In genomic region chr9:65725291-65725622, GRCm38 (mm10) we compare ENCODE assay signal across 11 mouse cellular contexts. TPM values are rescaled to one million over a fixed set of nuclear protein-coding genes. Genes with fewer than 3 reads are reported as not detected.
DNase-seq lines count a peak whose midpoint lies in the region; ATAC-seq lines count a peak whose summit lies in the region.
"Had no signal": no experiment of that assay in that cellular context is flagged by ENCODE, and none has a peak within 500 bp of the region (broad histone marks: within the 10 kb centered on the region; RNA-seq: fewer than 3 reads in every experiment).

No protein-coding gene starts in this region.

- H3K9ac ChIP-seq in heart, embryonic 13.5 days = no peak overlapping the region
- peak overlapping the region; percentile 39; the same call in 1 of the 2 replicates for H3K9ac ChIP-seq in forebrain, embryonic 11.5 days (ENCODE audit: low read length)
- 0 out of 2 replicates have a peak overlapping the region, but pooled peaks have one; percentile 9 for H3K9ac ChIP-seq in hindbrain, embryonic 13.5 days
- no peak overlapping the region for H3K9ac ChIP-seq in midbrain, embryonic 16.5 days (ENCODE audit: low read depth, low read length)
- H3K9ac ChIP-seq: liver, embryonic 13.5 days had no signal

- peak overlapping the region; percentile 90 for H3K27ac ChIP-seq in heart, embryonic 13.5 days (replicated peaks)
- peak overlapping the region; percentile 67; the same call in 1 of the 2 replicates for H3K27ac ChIP-seq in forebrain, embryonic 11.5 days (ENCODE audit: low read depth, low read length)
- peak overlapping the region; percentile 87 for H3K27ac ChIP-seq in hindbrain, embryonic 13.5 days
- H3K27ac ChIP-seq in midbrain, embryonic 16.5 days (ENCODE audit: low read length) = peak overlapping the region; percentile 79
- H3K27ac ChIP-seq: liver, embryonic 13.5 days had no signal

- no peaks in the 10 kb centered on the region for H3K9me3 ChIP-seq in heart, embryonic 13.5 days
- no peaks in the 10 kb centered on the region for H3K9me3 ChIP-seq in forebrain, embryonic 11.5 days (ENCODE audit: control insufficient read depth, low read length)
- H3K9me3 ChIP-seq in hindbrain, embryonic 13.5 days = no peaks in the 10 kb centered on the region
- no peaks in the 10 kb centered on the region for H3K9me3 ChIP-seq in midbrain, embryonic 16.5 days (replicated peaks; ENCODE audit: control insufficient read depth, low read length, poor library complexity, severe bottlenecking)
- H3K9me3 ChIP-seq: liver, embryonic 13.5 days had no signal

- peak overlapping the region; percentile 34 for H3K4me2 ChIP-seq in heart, embryonic 13.5 days
- H3K4me2 ChIP-seq in forebrain, embryonic 11.5 days (ENCODE audit: low read depth, low read length, severe bottlenecking) = no peak overlapping the region; the same call in 1 of the 2 replicates
- no peak overlapping the region for H3K4me2 ChIP-seq in hindbrain, embryonic 13.5 days
- no peak overlapping the region for H3K4me2 ChIP-seq in midbrain, embryonic 16.5 days (ENCODE audit: low read length)
- H3K4me2 ChIP-seq: liver, embryonic 13.5 days had no signal

- no peaks in the 10 kb centered on the region for H3K27me3 ChIP-seq in heart, embryonic 13.5 days (replicated peaks)
- H3K27me3 ChIP-seq in forebrain, embryonic 11.5 days (ENCODE audit: control insufficient read depth, insufficient read depth, low read length) = no peaks in the 10 kb centered on the region
- no peaks in the 10 kb centered on the region for H3K27me3 ChIP-seq in hindbrain, embryonic 13.5 days
- no peaks in the 10 kb centered on the region for H3K27me3 ChIP-seq in midbrain, embryonic 16.5 days (ENCODE audit: control insufficient read depth, insufficient read depth, low read depth, low read length)
- H3K27me3 ChIP-seq: CH12.LX; liver, embryonic 13.5 days had no signal

- no peak overlapping the region for H3K4me3 ChIP-seq in heart, embryonic 13.5 days
- H3K4me3 ChIP-seq in forebrain, embryonic 11.5 days (ENCODE audit: low read depth, low read length) = no peak overlapping the region
- H3K4me3 ChIP-seq in hindbrain, embryonic 13.5 days = no peak overlapping the region
- no peak overlapping the region for H3K4me3 ChIP-seq in midbrain, embryonic 16.5 days (ENCODE audit: low read depth, low read length)
- H3K4me3 ChIP-seq: liver, embryonic 13.5 days had no signal

- H3K4me1 ChIP-seq in heart, embryonic 13.5 days = peaks cover 57% of the 10 kb centered on the region
- peaks cover 12% of the 10 kb centered on the region for H3K4me1 ChIP-seq in forebrain, embryonic 11.5 days (replicated peaks; ENCODE audit: control insufficient read depth, insufficient read depth, low read length)
- peaks cover 55% of the 10 kb centered on the region for H3K4me1 ChIP-seq in hindbrain, embryonic 13.5 days (replicated peaks)
- H3K4me1 ChIP-seq in midbrain, embryonic 16.5 days (ENCODE audit: control insufficient read depth, insufficient read depth, low read length) = peaks cover 45% of the 10 kb centered on the region

- DNase-seq in heart, adult 9 months (ENCODE audit: low spot score in 2 of 2) = no peak
- no peak for DNase-seq in forebrain, embryonic 11.5 days (ENCODE audit: low spot score)
- no peak for DNase-seq in layer of hippocampus, adult 9-10 months (ENCODE audit: low spot score)
- no peak for DNase-seq in Muller cell, postnatal 12 days (ENCODE audit: inconsistent ontology term)
- no peak for DNase-seq in c-Kit-positive CD71-positive TER-119-positive erythroid progenitor cells, embryonic 14.5 days (ENCODE audit: low spot score)
- DNase-seq: liver, embryonic 13.5 days; thymus, adult 18-20 months had no signal

- 15% methylated on average over 4 of the region's 4 CpGs for WGBS in heart, embryonic 13.5 days
- WGBS in forebrain, embryonic 11.5 days = 35% methylated on average over 4 of the region's 4 CpGs
- WGBS in hindbrain, embryonic 13.5 days = 52% methylated on average over 4 of the region's 4 CpGs
- WGBS in midbrain, embryonic 16.5 days = 22% methylated on average over 4 of the region's 4 CpGs

- H3K36me3 ChIP-seq in heart, embryonic 13.5 days = peaks cover 11% of the 10 kb centered on the region
- peaks cover 3% of the 10 kb centered on the region; the same call in 1 of the 2 replicates for H3K36me3 ChIP-seq in forebrain, embryonic 11.5 days (ENCODE audit: control insufficient read depth, insufficient read depth, low read length)
- H3K36me3 ChIP-seq in hindbrain, embryonic 13.5 days = peaks cover 5% of the 10 kb centered on the region; the same call in 1 of the 2 replicates
- no peaks in the 10 kb centered on the region for H3K36me3 ChIP-seq in midbrain, embryonic 16.5 days (ENCODE audit: control insufficient read depth, insufficient read depth, low read length)
- H3K36me3 ChIP-seq: liver, embryonic 13.5 days had no signal

- ATAC-seq in heart, embryonic 13.5 days (ENCODE audit: extremely low read depth, insufficient number of reproducible peaks, low FRiP score, low TSS enrichment) = no peak
- ATAC-seq in forebrain, embryonic 11.5 days (replicated peaks; ENCODE audit: low FRiP score) = no peak
- 0 out of 2 replicates have a peak, but pooled peaks have one; percentile 36 for ATAC-seq in hindbrain, embryonic 13.5 days (ENCODE audit: low FRiP score)
- 0 out of 2 replicates have a peak, but pooled peaks have one; percentile 44 for ATAC-seq in midbrain, embryonic 16.5 days

RNA-seq across cellular contexts. Expression of gene Oaz2, which starts 57.5 kb away (rescaled TPM):
- polyA plus RNA-seq in heart, embryonic 13.5 days (2015; fragmentation: Nextera tagmentation; extraction: Ambion mirVana) = 249 and 267 TPM in 2 replicates
- polyA plus RNA-seq in forebrain, embryonic 11.5 days (2014; fragmentation: Nextera tagmentation; extraction: Ambion mirVana) = 208 and 218 TPM in 2 replicates
- polyA plus RNA-seq in hindbrain, embryonic 13.5 days (2015; fragmentation: Nextera tagmentation; extraction: Ambion mirVana) = 403 and 404 TPM in 2 replicates
- 384 and 407 TPM in 2 replicates for polyA plus RNA-seq in midbrain, embryonic 16.5 days (2015; fragmentation: Nextera tagmentation; extraction: Ambion mirVana)

Comparison
In these comparisons a context has a peak if more than half of its experiments do, and no peak if none do; other contexts are left out.
1. ATAC-seq: peak in hindbrain, embryonic 13.5 days (single experiment) and midbrain, embryonic 16.5 days (single experiment); none in heart, embryonic 13.5 days (single experiment) and forebrain, embryonic 11.5 days (single experiment).
2. H3K9ac ChIP-seq: peak in forebrain, embryonic 11.5 days (single experiment) and hindbrain, embryonic 13.5 days (single experiment); none in heart, embryonic 13.5 days (single experiment) and midbrain, embryonic 16.5 days (single experiment).
3. Peak in every context shown above with its lines, with median percentiles within 50 percentile points of each other: H3K27ac ChIP-seq.